Mouse (Mus musculus): ENCODE data around the gene Tnn. TPM values are rescaled to one million over a fixed set of nuclear protein-coding genes. Genes with fewer than 3 reads are reported as not detected.

Tnn gene
- total and polyA plus RNA-seq, 3 experiments: 0.13 TPM; not detected in 2

DNA sequence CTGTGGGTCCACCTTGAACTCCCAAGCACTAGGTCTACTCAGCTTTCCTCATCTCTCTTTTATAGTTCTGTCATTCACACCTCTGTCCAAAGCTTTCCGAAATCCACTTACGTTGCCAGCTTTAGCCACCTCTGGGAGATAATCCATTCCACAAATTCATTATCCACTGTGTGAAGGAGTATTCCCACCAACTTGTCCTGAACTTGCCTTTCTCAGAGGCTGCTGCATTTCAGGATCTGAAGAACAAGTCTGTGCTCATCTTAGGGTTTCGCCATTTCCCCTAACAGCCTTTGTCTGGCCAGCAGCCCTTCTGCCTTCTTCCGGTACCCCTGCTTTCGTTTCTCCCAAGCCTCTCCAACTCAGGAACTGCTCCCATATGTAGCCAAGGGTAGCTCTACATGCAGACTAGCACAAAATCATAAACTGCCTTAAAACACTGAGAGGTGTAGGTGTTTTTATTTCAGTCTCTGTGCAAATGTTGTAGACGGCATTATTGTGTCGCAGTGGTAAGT, 112.1 kb downstream of the Tnn start:
- no peak overlapping the region for H3K27ac ChIP-seq (ENCODE audit: insufficient read depth, low read depth)
- H3K27me3 ChIP-seq (replicated peaks): no peaks in the 10 kb centered on the region
- no peak for DNase-seq (ENCODE audit: extremely low read depth)
- H3K4me3 ChIP-seq (replicated peaks in 1 of 3; ENCODE audit: low read depth in 2 of 3, low read length in 2 of 3, poor library complexity in 1 of 3): no peak overlapping the region
- H3K9ac ChIP-seq (ENCODE audit: insufficient read depth, low read depth): no peak overlapping the region
- H3K4me2 ChIP-seq (ENCODE audit: insufficient read depth, low read depth, poor library complexity, severe bottlenecking): no peak overlapping the region; the same call in 1 of the 2 replicates
- H3K9me3 ChIP-seq (replicated peaks; ENCODE audit: low read length): no peaks in the 10 kb centered on the region
- in situ Hi-C loops (cut with MboI; ENCODE audit: low pct_ligation_motif_present, low pct_unique_long_range_greater_than_20kb, low sequenced_read_pairs) (no loop called here), dilution Hi-C loops (cut with MboI; ENCODE audit: extremely low pct_ligation_motif_present, extremely low pct_unique_long_range_greater_than_20kb, low sequenced_read_pairs) (no loop called here)
- H3K36me3 ChIP-seq (replicated peaks in 1 of 2; ENCODE audit: control insufficient read depth in 1 of 2, insufficient read depth in 1 of 2, low read length in 1 of 2): no peaks in the 10 kb centered on the region
- TF ChIP-seq ELF1 (IDR thresholded peaks at IDR 0.05; ENCODE audit: low read depth, low read length) (no peak), USF1 (IDR thresholded peaks at IDR 0.05; ENCODE audit: low read depth, low read length) (no peak), MXI1 (IDR thresholded peaks at IDR 0.05; ENCODE audit: low read depth, low read length) (no peak), POLR2AphosphoS2 (IDR thresholded peaks at IDR 0.05; ENCODE audit: low read depth, low read length) (no peak), IRF4 (IDR thresholded peaks at IDR 0.05; ENCODE audit: low read depth, low read length) (no peak), TBP (conservative IDR thresholded peaks at IDR 0.05; ENCODE audit: low read depth, low read length) (no peak), EP300 (IDR thresholded peaks at IDR 0.05; ENCODE audit: low read length) (no peak), BHLHE40 (IDR thresholded peaks at IDR 0.05; ENCODE audit: low read depth, low read length) (no peak), ZC3H11A (IDR thresholded peaks at IDR 0.05; ENCODE audit: low read depth, low read length) (no peak), USF2 (conservative IDR thresholded peaks at IDR 0.05; ENCODE audit: low read depth, low read length) (no peak), SIN3A (IDR thresholded peaks at IDR 0.05; ENCODE audit: low read length) (no peak), CHD2 (IDR thresholded peaks at IDR 0.05; ENCODE audit: low read length) (no peak), MAFK (IDR thresholded peaks at IDR 0.05; ENCODE audit: insufficient replicate concordance, low read length) (no peak), MAX (IDR thresholded peaks at IDR 0.05; ENCODE audit: low read length) (no peak), CTCF (conservative IDR thresholded peaks at IDR 0.05 in 1 of 2, IDR thresholded peaks at IDR 0.05 in 1 of 2; ENCODE audit: low read depth in 2 of 2, low read length in 2 of 2) (no peak), TCF12 (IDR thresholded peaks at IDR 0.05; ENCODE audit: low read depth, low read length) (no peak), KAT2A (IDR thresholded peaks at IDR 0.05; ENCODE audit: insufficient replicate concordance, low read length) (no peak)
- peaks cover 0 to 20% of the 10 kb centered on the region in 2 experiments; a peak in 3 of 4 replicates for H3K4me1 ChIP-seq (ENCODE audit: control insufficient read depth in 1 of 2, insufficient read depth in 2 of 2)
- peaks cover 10% of the 10 kb centered on the region for H3K79me2 ChIP-seq (replicated peaks; ENCODE audit: control insufficient read depth, extremely low read depth, insufficient read depth, poor library complexity, severe bottlenecking)

DNA sequence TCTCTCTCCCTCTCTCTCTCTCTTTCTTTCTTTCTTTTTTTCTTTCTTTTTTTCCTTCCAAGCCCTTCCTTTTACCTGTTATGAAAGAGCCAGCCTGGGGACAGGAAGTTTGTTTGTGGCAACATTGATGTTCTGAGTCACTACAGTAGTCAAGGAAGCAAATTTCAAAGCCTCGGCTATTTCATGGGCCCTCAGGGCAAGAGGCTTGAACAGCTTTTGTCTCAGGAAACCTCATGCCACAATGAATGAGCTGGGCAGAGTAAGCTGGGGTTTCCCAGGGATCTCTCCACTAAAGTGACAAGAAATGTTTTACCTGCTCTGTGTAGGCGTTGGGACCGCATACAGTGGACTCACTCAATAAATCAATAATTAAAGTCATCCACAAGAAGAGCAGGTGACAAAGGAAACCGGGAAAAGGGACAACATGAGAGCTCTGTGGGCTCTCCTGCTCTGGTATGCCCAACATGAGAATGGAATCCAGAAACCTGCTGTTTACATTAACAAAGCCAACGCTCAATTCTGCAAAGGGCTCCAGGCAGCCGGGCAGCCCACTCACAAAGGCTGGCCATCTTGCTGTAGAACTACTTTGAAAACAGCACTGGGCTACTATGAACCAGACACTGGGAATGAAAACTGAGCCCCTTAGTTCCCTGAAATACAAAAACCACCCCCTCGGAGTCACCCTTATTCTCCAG, 113.3 kb downstream of the Tnn start:
- no peak for DNase-seq (ENCODE audit: extremely low read depth)
- dilution Hi-C loops (cut with MboI; ENCODE audit: extremely low pct_ligation_motif_present, extremely low pct_unique_long_range_greater_than_20kb, low sequenced_read_pairs): no loop called here
- TF ChIP-seq HCFC1 (IDR thresholded peaks at IDR 0.05; ENCODE audit: low read depth, low read length) (no peak), CHD2 (IDR thresholded peaks at IDR 0.05; ENCODE audit: low read length) (no peak), NELFE (IDR thresholded peaks at IDR 0.05; ENCODE audit: low read depth, low read length) (no peak)

More for the DNA sequence above, 113.3 kb downstream of the Tnn start:
- no peak overlapping the region for H3K9ac ChIP-seq (ENCODE audit: insufficient read depth, low read depth)
- H3K4me3 ChIP-seq (replicated peaks in 1 of 3; ENCODE audit: low read depth in 2 of 3, low read length in 2 of 3, poor library complexity in 1 of 3): no peak overlapping the region
- no peaks in the 10 kb centered on the region for H3K79me2 ChIP-seq (replicated peaks; ENCODE audit: control insufficient read depth, extremely low read depth, insufficient read depth, poor library complexity, severe bottlenecking)
- H3K27me3 ChIP-seq (replicated peaks): no peaks in the 10 kb centered on the region
- no peak overlapping the region for H3K27ac ChIP-seq (ENCODE audit: insufficient read depth, low read depth)
- in situ Hi-C loops (cut with MboI; ENCODE audit: low pct_ligation_motif_present, low pct_unique_long_range_greater_than_20kb, low sequenced_read_pairs): no loop called here
- no peaks in the 10 kb centered on the region for H3K9me3 ChIP-seq (replicated peaks; ENCODE audit: low read length)
- H3K4me1 ChIP-seq (ENCODE audit: control insufficient read depth in 1 of 2, insufficient read depth in 2 of 2): peaks cover 0 to 14% of the 10 kb centered on the region in 2 experiments; a peak in 2 of 4 replicates
- no peaks in the 10 kb centered on the region for H3K36me3 ChIP-seq (replicated peaks in 1 of 2; ENCODE audit: control insufficient read depth in 1 of 2, insufficient read depth in 1 of 2, low read length in 1 of 2)
- no peak overlapping the region for H3K4me2 ChIP-seq (ENCODE audit: insufficient read depth, low read depth, poor library complexity, severe bottlenecking)
